Mouse (Mus musculus): ENCODE measurements around the gene Gng12. TPM values are rescaled to one million over a fixed set of nuclear protein-coding genes. Genes with fewer than 3 reads are reported as not detected.
"Not testable (repeated sequence)": the region's sequence is repeated elsewhere in the genome, so short reads cannot be mapped to it uniquely, and the experiment has no call there.

Gene Gng12
- polyA plus RNA-seq, 1 experiment from 2014 or later, result 27.8 TPM

DNA sequence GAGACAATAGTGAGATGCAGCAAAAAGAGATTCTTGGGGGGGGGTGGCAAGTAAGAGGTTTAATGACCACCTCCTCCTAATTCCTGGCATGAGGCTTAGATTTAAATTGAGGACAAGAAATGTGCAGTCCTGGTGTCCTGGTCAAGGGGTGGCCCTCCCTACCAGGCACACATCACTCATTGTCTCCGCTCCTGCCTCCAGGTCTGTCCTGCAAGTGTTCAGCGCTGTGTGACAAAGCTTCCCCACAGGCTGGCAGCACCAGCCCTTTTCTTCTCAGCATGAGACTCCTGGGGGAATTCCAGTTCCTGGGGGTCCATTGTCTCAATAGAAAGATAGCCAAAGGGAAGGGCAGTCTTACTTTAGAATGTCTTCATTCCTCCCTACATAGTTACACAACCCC, 134.2 kb downstream of the Gng12 start:
- H3K4me3 ChIP-seq (ENCODE audit: low read depth, low read length), result no peak overlapping the region
- no peaks in the 10 kb centered on the region for H3K9me3 ChIP-seq (replicated peaks; ENCODE audit: control insufficient read depth, low read length)
- 13% methylated on average over 2 of the region's 2 CpGs for WGBS
- H3K4me1 ChIP-seq (ENCODE audit: control insufficient read depth, insufficient read depth, low read length), result peaks cover 3% of the 10 kb centered on the region
- H3K27me3 ChIP-seq (replicated peaks; ENCODE audit: control insufficient read depth, insufficient read depth, low read length), result no peaks in the 10 kb centered on the region
- no peaks in the 10 kb centered on the region for H3K36me3 ChIP-seq (ENCODE audit: control insufficient read depth, insufficient read depth, low read length)
- H3K27ac ChIP-seq (ENCODE audit: low read depth, low read length), result no peak overlapping the region
- no peak overlapping the region for H3K9ac ChIP-seq (ENCODE audit: low read length)
- no peak overlapping the region for H3K4me2 ChIP-seq (ENCODE audit: low read length)
- no peak for ATAC-seq
- no peak for DNase-seq (ENCODE audit: low spot score)

- 33% methylated on average over 5 of the region's 5 CpGs for WGBS
- Histone ChIP-seq H3K9ac (ENCODE audit: low read length) (no peak overlapping the region), H3K4me1 (ENCODE audit: control insufficient read depth, insufficient read depth, low read length) (peaks cover 7% of the 10 kb centered on the region), H3K27ac (ENCODE audit: low read depth, low read length) (no peak overlapping the region), H3K27me3 (replicated peaks; ENCODE audit: control insufficient read depth, insufficient read depth, low read length) (no peaks in the 10 kb centered on the region), H3K4me3 (ENCODE audit: low read depth, low read length) (no peak overlapping the region), H3K36me3 (ENCODE audit: control insufficient read depth, insufficient read depth, low read length) (no peaks in the 10 kb centered on the region), H3K9me3 (replicated peaks; ENCODE audit: control insufficient read depth, low read length) (no peaks in the 10 kb centered on the region), H3K4me2 (ENCODE audit: low read length) (no peak overlapping the region)
- DNase-seq (ENCODE audit: low spot score), result no peak
- no peak for ATAC-seq
These were observed 134.6 kb downstream of the Gng12 start for GRCm38 (mm10) chr6:67030846-67031245.

DNA sequence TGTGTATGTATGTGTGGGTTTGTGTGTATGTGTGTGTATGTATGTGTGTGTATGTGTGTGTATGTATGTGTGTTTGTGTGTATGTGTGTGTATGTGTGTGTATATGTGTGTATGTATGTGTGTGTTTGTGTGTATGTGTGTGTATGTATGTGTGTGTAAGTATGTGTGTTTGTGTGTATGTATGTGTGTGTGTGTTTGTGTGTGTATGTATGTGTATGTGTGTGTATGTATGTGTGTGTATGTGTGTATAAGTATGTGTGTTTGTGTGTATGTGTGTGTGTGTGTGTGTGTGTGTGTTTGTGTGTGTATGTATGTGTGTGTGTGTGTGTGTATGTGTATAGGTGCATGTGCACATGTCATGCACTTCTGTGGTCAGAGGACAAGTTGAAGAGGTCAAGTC, 136.4 kb downstream of the Gng12 start:
- not testable (repeated sequence) for H3K4me3 ChIP-seq (ENCODE audit: low read depth, low read length); H3K9ac ChIP-seq (ENCODE audit: low read length); DNase-seq (ENCODE audit: low spot score); H3K27ac ChIP-seq (ENCODE audit: low read depth, low read length); ATAC-seq; H3K27me3 ChIP-seq (replicated peaks; ENCODE audit: control insufficient read depth, insufficient read depth, low read length); H3K4me2 ChIP-seq (ENCODE audit: low read length); H3K36me3 ChIP-seq (ENCODE audit: control insufficient read depth, insufficient read depth, low read length); H3K4me1 ChIP-seq (ENCODE audit: control insufficient read depth, insufficient read depth, low read length); H3K9me3 ChIP-seq (replicated peaks; ENCODE audit: control insufficient read depth, low read length)

GRCm38 (mm10) chr6:67032972-67033371, 136.8 kb downstream of the Gng12 start:
- H3K27ac ChIP-seq (ENCODE audit: low read depth, low read length); H3K4me1 ChIP-seq (ENCODE audit: control insufficient read depth, insufficient read depth, low read length); H3K4me2 ChIP-seq (ENCODE audit: low read length); H3K36me3 ChIP-seq (ENCODE audit: control insufficient read depth, insufficient read depth, low read length); H3K27me3 ChIP-seq (replicated peaks; ENCODE audit: control insufficient read depth, insufficient read depth, low read length); ATAC-seq; DNase-seq (ENCODE audit: low spot score); H3K9ac ChIP-seq (ENCODE audit: low read length); H3K4me3 ChIP-seq (ENCODE audit: low read depth, low read length); H3K9me3 ChIP-seq (replicated peaks; ENCODE audit: control insufficient read depth, low read length): not testable (repeated sequence)
- WGBS, result 92% methylated on average over 3 of the region's 4 CpGs

DNA sequence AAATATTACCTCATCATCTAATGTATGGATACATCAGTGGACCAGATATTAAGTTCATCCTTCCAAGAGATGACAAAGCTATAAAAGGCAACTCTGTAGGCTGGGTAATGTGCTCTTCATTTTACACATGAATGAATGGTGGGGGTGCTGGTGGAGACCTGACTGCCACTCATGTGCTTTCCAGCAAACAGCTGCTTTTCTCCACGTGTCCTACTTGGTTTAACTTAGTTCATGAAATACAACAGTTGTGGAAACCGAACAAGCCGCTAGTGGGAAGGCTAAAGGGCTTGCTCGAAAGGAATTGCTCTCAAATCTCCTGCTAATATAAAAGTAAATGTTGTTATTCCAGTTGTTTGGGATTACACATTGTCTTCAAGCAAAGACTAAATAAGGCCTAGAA, 137.4 kb downstream of the Gng12 start:
- DNase-seq (ENCODE audit: low spot score), result no peak
- 72% methylated on average over 4 of the region's 4 CpGs for WGBS
- H3K27ac ChIP-seq (ENCODE audit: low read depth, low read length), result no peak overlapping the region

DNA sequence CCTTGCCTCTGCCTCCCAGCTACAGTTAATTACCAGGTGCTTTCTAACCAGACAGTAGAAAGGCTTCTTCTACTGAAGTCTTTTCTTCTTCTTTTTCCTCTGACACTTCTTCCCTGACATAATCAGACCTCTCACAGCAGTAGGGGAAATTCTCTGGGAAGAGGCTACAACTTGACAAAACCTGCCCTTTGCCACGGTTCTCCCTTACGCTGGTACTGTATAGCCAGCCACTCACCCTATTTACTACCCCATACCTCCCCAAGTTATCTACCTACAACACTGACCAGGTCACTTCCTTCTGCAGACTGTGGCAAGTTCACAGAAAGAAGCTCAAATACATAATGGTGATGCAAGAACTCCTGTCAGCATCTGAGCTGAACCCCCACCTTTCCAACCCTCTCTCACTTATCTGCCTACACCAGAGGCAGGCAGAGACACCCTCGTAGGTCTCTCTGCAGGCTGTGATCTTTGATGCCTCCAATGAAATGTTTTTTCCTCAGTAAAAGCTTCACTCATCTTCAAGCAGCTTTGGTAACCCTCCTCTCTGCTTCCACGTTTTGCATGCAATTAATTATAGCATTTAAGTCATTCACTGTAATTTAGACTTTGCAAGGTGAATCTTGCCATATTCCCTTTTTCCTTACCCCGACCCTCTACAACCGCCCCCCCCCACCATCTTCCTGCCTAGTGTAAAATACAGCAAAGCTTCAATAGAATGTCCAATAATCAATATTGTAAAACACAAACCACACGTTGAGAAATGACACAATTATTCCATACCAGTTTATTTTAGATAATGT, 138.3 kb downstream of the Gng12 start:
- WGBS, result 47% methylated on average over 7 of the region's 7 CpGs
- no peak overlapping the region for H3K27ac ChIP-seq (ENCODE audit: low read depth, low read length)
- no peaks in the 10 kb centered on the region for H3K27me3 ChIP-seq (replicated peaks; ENCODE audit: control insufficient read depth, insufficient read depth, low read length)
- ATAC-seq (no peak), DNase-seq (ENCODE audit: low spot score) (no peak)
- H3K4me2 ChIP-seq (ENCODE audit: low read length), result peak overlapping the region; percentile 0; the same call in 1 of the 2 replicates
- no peaks in the 10 kb centered on the region for H3K36me3 ChIP-seq (ENCODE audit: control insufficient read depth, insufficient read depth, low read length)
- H3K9me3 ChIP-seq (replicated peaks; ENCODE audit: control insufficient read depth, low read length), result no peaks in the 10 kb centered on the region
- H3K4me3 ChIP-seq (ENCODE audit: low read depth, low read length), result no peak overlapping the region
- peaks cover 9% of the 10 kb centered on the region for H3K4me1 ChIP-seq (ENCODE audit: control insufficient read depth, insufficient read depth, low read length)
- no peak overlapping the region for H3K9ac ChIP-seq (ENCODE audit: low read length)

More for the DNA sequence above, 137.4 kb downstream of the Gng12 start:
- Histone ChIP-seq H3K4me1 (ENCODE audit: control insufficient read depth, insufficient read depth, low read length) (peaks cover 9% of the 10 kb centered on the region), H3K9me3 (replicated peaks; ENCODE audit: control insufficient read depth, low read length) (no peaks in the 10 kb centered on the region), H3K27me3 (replicated peaks; ENCODE audit: control insufficient read depth, insufficient read depth, low read length) (no peaks in the 10 kb centered on the region), H3K4me3 (ENCODE audit: low read depth, low read length) (no peak overlapping the region), H3K4me2 (ENCODE audit: low read length) (no peak overlapping the region), H3K36me3 (ENCODE audit: control insufficient read depth, insufficient read depth, low read length) (no peaks in the 10 kb centered on the region), H3K9ac (ENCODE audit: low read length) (no peak overlapping the region)
- no peak for ATAC-seq

DNA sequence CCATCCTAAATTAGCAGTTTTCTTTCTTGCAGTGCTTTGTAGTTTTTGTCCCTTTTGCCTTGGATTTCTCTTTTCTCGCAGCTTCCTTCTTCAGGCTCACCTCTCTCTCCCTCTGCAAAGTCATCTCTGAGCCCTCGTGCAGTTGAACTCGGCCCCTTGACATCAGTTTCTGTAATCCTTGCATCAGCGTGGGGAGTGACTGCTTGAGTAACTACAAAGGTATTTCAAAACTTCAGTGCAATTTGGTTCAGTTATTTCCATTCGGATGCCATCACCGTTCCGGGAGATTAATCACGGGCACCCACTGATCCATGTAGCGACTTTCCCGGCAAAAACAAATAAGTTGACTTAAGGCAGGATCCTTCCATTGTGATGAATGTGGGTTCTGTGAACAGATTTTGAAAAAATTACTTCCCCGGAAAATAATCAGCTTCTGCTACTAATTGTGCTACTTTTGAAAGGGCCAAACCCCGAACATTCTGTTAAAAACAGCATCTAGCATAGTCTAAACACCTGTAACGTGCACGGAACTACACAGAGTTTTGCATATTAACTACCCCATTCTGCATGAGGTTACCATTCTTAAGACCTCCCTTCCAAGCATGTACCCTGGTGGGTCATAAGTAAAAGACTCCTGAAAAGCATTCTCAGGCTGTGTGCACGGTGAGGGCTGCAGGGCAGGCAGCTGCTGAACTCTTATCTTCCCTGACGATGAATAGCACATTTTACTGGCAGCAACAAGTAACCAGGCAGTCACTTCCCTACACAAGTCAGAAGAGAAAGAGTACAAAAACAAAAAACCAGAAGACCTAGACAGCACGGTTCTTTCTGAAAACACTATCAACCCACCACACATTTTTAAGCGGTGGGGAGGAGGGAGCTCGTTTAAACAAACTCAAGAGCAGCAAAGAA, 139.4 kb downstream of the Gng12 start:
- Histone ChIP-seq H3K4me3 (ENCODE audit: low read depth, low read length) (peak overlapping the region; percentile 76), H3K9me3 (replicated peaks; ENCODE audit: control insufficient read depth, low read length) (no peaks in the 10 kb centered on the region), H3K4me2 (ENCODE audit: low read length) (peak overlapping the region; percentile 78), H3K27me3 (replicated peaks; ENCODE audit: control insufficient read depth, insufficient read depth, low read length) (no peaks in the 10 kb centered on the region), H3K9ac (ENCODE audit: low read length) (peak overlapping the region; percentile 82; the same call in 1 of the 2 replicates), H3K27ac (ENCODE audit: low read depth, low read length) (no peak overlapping the region), H3K36me3 (ENCODE audit: control insufficient read depth, insufficient read depth, low read length) (no peaks in the 10 kb centered on the region), H3K4me1 (ENCODE audit: control insufficient read depth, insufficient read depth, low read length) (peaks cover 9% of the 10 kb centered on the region; the same call in 1 of the 2 replicates)
- ATAC-seq, result no peak
- DNase-seq (ENCODE audit: low spot score), result no peak
- WGBS, result 6% methylated on average over 19 of the region's 19 CpGs

DNA sequence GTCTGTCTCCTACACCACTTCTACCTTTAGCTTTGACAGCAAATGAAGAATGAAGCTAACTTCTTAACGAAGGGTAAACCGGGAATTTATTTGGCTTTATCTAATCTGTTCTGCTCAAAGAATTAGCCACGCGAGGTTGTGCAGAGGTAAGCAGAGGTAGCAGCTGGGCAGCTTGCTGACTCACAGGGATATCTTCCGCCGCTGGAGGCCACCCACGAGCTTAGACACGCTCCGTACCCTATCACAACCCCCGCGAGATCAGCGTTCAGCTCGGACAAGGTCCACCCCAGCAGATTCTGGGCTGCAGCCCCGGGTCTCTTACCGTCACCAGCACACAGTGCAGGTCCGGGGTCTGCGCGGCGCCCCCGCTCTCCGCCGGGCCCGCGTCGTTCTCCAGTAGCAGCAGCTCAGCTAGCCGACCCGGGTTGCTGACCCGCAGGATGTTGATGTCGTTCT, 140.2 kb downstream of the Gng12 start:
- Histone ChIP-seq H3K9me3 (replicated peaks; ENCODE audit: control insufficient read depth, low read length) (no peaks in the 10 kb centered on the region), H3K27ac (ENCODE audit: low read depth, low read length) (peak overlapping the region; percentile 83), H3K4me3 (ENCODE audit: low read depth, low read length) (peak overlapping the region; percentile 76), H3K4me1 (ENCODE audit: control insufficient read depth, insufficient read depth, low read length) (peaks cover 9% of the 10 kb centered on the region; the same call in 1 of the 2 replicates), H3K27me3 (replicated peaks; ENCODE audit: control insufficient read depth, insufficient read depth, low read length) (no peaks in the 10 kb centered on the region), H3K36me3 (ENCODE audit: control insufficient read depth, insufficient read depth, low read length) (no peaks in the 10 kb centered on the region), H3K4me2 (ENCODE audit: low read length) (peak overlapping the region; percentile 78), H3K9ac (ENCODE audit: low read length) (peak overlapping the region; percentile 82)
- peak; percentile 84 for DNase-seq (ENCODE audit: low spot score)
- peak; percentile 66 for ATAC-seq
- under 1% methylated on average over 29 of the region's 29 CpGs for WGBS
